Mouse (Mus musculus): Measurements from ENCODE around the gene Rrp36.

Gene Rrp36

DNA sequence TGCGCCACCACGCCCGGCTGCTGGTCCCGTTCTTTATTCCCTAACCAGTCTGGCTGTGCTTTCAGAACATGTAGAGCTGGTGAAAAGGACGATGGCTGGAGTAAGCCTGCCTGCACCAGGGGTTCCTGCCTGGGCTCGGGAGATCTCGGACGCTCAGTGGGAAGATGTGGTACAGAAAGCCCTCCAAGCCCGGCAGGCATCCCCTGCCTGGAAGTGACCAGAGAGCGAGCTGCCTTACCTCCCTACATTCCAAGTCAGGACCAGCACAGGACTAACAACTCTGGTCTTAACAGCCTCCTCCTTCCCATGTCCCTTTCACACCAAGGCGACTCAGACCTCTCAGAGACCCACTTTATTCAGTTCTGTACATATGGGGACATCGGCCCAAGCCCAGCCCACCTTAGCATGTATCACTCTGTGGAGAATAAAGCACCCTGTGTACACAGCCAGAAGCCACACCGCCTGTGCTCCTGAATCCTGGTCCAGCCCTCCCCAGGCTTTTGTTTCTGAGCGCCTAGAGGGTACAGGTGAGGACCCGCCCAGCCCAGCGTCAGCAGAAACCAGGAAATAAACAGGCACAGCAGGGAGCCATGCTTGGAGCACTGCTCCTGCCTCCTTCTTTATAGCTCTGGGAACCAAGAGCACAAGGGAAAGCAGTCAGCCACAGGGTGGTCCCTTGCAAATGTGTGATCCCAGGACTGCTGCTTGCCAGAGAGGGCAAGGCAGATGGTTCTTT is 8.7 kb upstream of the Rrp36 start:
- DNase-seq, result peak; percentile 21

DNA sequence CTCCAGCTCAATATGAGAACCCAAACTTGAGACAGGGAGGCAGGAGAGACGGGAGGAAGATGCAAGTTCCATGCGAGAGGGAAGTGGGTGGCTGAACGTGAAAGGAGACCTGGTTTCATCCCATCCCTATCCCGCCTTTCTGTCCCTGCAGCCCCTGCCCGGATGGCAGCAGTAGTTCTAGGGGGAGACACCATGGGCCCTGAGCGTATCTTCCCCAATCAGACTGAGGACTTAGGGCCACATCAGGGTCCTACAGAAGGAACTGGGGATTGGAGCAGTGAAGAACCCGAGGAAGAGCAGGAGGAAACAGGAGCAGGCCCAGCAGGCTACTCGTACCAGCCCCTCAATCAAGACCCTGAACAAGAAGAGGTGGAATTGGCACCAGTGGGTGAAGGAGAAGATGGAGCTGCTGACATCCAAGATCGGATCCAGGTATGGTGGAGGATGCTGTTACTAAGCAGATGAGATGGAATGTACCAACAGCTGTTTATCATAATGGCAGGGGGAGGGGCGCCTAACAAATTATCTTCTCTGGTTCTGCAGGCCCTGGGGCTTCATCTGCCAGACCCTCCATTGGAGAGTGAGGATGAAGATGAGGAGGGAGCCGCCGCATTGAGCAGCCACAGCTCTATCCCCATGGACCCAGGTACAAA is 7.4 kb upstream of the Rrp36 start:
- no peak for DNase-seq

DNA sequence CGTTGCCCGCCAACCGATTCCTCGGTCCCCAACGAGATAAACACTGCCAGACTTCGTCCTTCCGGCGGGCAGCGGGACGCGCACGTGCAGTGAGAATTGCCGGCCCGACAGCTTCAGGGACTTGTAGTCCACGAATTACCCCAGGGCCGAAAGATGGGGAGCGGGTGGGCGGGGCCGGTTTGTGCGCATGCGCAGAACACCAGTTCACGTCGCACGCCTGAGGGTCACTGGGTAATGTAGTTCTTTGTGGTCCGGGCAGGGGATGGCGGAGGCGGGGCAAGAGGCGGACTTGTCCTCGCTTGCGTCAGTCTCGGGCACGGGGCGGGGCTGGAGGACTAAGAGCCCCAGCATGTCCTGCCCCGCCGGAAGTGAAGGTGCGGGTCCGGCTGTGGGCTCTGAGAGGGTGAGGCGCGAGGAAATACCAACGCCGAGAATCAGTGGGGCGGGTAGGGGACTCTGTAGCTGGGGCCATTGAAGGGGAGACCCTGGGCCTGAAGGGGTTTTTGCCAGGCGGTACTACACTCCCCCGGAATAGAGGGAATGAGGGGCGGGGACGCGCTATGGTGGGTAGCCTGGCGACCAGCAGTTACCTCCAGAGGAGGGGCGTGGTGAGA is 6.7 kb upstream of the Rrp36 start, which contains the start of gene Klhdc3:
Gene Klhdc3 (minus strand): TSS at position 155 of the 614 bp plus-strand sequence.
- DNase-seq, result peak; percentile 99

DNA sequence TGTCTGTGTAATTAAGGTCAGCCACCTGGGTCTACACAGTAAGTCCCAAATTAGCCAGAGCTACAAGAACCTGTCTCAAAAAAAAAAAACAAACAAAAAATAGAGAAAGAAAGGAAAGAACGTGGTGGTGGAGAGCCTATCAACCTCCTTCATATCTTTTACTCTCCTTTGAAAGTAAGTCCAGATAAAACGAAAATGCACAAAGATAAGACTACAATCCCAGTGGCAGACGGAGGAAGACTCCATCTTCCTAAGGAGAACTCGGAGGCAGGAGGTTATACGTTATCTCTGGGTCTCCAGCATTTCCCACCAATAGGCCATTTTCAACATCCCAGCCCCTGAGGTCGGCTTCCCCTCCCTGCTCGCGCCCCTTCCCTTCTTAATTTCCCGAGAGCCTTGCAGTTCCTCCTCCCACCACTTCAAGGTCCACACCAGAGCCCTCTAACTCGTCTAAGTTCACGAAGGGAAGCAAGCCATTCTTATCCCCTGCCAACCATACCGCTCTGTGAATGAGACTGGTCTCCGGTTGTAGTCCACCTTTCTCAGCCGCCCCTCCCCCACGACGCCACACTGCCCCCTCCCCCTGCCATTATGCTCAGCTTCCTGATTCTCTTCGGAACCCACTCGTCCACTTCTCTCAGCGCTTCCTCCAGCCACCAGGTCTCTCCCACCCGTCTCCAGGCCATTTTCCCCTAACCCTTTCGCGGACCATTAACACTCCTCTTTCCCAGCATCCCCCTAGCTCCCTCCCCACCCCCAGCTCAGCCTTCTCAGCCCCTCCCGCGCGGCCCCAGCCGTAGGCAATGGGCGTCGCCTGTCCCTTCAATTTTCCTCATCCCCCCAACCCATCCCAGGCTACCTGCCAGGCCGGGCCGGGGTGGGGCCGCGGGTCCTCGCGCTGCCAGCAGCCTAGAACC is 5.9 kb upstream of the Rrp36 start:
- DNase-seq, result peak; percentile 62

DNA sequence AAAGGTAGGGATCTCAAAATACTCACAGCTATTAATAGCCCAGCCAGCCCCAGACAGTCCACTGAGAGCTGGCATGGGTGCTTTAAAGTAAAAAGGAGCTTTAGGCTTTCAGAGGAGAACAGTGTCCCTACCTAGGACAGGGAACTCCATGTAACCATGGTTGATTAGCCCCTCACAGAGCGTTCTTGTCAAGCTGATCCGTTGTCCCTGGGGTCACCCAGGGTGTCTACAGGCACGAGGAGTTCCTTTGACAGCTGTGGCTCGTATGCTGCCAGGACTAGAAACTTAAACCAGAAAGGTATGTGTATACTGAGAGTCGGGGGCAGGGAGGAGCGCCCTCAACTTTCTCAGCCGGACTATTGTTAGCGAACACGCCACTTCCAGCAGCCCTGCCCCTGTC is 4.8 kb upstream of the Rrp36 start:
- peak; percentile 16 for DNase-seq

DNA sequence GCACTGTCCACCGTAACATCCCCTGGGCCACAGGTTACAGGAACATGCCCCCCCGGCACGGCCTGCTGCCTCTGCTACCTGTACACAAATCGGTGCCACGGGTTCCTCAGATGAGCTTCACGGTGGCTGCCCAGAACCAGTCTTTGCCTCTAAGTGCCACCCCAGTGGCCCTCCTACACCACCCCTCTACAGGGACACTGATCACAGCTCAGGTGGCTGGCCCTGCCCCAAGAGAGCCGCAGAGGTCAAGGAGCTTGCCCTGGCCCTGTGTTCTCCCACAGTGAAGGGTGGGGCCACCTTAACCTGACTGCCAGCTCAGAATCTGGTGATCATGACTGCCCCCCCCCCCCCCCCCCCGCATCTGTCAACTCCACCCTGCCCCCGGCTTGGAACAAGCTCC is 4.3 kb upstream of the Rrp36 start, which contains the start of gene Mea1:
Gene Mea1 (plus strand): TSS at position 378 of the 400 bp plus-strand sequence.
- DNase-seq, result peak; percentile 76

DNA sequence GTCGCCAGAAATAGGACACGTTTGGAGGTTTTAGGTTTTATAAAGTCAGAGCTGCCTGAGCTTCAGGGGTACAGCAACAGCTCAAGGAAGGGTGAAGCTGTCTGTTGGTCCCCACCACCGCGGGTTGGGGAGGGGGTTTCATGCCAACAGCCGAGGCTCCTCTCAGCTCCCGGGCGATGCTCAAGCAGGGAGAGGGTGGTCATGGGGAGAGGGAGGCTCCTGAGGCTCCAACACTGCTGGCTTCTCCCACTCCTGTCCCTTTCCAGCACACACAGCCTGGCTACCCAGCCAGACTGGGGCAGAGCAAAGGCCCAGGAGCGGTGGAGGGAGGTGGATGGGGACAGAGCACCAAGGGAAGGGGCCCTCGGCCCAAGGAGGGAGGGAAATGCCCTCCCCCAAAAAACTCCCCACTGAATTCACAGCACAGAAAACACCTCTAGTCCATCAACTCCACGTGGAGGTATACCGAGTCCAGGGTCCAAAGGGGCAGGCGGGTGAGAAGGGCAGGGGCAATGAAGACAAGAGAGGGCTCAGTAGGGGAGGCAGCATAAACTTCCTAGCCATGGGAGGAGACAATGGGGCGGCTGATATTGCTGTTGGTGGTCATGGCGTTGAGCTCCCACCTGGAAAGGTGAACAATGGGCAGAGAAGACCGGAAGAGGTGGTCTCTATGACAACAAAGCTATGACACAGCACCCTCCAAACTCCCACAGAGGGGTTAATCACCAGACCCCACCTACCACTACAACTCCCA is 555 bp upstream of the Rrp36 start:
- no peak for DNase-seq

DNA sequence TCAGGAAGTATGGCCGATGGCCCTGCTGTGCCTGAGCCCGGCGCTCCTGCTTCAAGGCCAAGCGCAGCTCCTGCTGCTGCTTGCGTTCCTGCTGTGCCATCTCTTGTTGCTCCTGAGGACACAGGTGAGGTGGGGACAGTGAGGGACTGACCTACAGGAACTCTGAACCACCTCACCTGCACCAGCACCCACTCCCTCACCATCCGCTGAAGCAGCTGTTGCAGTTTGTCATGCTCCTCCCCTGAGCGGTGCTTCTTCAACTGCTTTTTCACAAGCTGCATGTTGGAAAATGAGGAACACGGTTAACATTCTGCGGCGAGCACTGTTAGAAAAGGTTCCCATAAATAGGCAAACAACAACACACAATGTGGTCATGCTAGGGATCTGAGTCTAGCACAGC is 4.2 kb downstream of the Rrp36 start:
- DNase-seq, result no peak

DNA sequence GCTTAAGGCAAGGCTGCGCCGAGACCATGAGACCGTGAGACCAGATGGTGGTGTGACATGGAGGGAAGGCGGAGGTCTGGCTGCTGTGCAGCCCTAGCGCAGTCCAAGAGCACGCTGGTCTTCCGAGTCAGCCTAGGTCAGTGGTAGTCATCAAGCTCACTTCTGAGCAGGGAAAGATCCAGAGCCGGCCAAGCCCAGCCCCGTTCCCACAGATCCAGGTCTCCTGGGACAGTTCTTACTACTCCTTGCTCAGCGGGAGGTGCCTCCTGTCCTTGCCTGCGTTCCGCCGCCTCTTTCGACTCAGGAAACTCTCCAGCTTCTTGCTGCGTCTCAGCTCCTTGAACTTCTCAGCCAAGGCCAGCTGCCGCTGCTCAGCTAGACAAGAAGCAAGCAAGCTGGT is 6.4 kb downstream of the Rrp36 start:
- no peak for DNase-seq

DNA sequence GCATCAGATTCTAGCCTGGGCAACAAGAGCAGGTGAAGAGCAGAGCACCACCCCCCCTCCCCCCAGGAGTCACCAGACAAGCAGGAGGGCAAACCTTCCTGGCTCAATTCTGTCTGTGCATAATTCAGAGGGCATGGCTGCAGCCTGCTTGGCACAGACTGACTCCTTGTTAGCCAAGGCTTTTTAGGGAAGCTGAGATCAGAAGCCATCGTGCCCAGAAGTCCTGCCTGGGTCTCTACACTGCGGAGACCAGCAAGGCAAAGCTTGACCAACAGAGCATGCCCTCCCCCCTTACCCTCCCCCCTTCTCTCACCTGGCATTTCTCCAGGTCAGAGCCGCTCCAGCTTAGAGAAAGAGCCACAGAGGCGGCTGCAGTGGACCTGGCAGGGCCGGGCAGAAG is 11.4 kb downstream of the Rrp36 start:
- no peak for DNase-seq

DNA sequence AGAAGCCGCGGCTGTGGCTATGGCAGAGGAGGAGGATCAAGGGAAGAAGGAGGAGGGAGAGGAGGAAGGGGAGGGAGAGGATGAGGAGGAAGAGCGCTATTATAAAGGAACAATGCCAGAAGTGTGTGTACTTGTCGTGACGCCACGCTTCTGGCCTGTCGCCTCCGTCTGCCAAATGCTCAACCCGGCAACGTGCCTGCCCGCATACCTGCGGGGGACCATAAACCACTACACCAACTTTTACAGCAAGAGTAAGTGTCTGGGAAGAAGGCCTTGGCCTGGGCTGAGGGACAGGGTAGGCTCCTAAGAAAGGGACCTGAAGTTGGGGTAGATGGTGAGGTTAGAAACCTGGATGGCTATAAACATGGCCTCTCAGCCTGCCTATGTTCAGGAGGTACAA is 12.2 kb downstream of the Rrp36 start:
- DNase-seq, result no peak

DNA sequence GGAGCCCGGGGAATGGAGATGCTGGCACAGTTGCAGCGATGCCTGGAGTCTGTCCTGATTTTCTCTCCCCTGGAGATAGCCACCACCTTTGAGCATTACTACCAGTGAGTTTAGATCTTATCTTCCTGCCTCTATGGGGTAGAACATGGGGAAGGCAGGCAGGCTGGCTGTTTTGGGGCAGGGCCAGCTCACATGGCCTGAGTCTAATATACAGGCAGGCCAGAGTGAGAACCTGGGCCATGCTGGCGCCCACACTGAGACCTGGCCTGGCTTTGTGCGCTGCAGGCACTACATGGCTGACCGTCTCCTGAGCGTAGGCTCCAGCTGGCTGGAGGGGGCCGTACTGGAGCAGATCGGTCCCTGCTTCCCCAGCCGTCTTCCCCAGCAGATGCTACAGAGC is 12.8 kb downstream of the Rrp36 start:
- DNase-seq, result no peak

DNA sequence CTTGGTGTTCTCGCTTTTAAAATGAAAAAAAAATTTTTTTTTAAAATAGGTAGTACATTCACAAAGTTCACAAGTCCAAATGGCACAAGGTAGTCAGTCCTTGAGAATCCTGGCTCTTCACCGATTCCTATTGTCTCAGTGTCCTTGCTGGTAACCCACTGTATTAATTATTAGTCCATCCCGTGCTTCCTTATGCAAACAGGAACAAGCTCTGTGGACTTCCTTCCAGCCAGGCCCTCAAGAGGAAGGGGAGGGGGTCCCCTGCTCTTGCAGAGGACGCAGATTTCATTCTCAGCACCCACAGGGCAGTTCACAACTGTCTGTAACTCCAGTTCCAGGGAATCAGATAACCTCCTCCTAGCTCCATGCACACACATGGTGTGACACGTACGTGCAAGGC is 18.1 kb downstream of the Rrp36 start:
- DNase-seq, result no peak

DNA sequence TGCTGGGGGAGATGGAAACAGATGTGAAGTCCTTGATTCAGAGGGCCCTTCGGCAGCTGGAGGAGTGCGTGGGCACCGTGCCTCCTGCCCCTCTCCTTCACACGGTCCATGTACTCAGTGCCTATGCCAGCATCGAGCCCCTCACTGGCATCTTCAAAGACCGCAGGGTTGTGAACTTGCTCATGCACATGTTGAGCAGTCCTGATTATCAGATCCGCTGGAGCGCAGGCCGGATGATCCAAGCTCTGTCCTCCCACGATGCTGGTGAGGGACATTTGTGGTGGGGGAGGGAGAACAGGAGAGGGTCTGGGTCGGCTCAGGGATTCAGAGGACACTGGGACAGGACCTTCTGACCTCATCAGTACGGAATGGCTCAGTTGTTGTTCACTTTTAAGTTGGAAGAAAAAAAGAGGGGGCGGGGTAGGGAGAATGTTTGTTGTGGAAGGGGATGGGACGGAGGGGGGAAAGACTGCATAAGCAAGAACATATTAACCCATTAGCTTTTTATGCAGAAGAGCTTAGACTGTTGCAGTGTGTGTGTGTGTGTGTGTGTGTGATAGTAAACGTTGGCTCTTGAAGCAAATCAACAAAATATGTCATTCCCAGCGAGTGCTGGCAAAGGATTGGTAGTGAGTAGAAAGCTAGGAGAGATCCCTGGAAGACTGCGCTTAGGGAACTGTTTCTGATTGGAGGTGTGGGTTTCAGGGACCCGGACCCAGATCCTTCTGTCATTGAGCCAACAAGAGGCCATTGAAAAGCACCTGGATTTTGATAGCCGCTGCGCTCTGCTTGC is 22.2 kb downstream of the Rrp36 start:
- DNase-seq, result no peak

DNA sequence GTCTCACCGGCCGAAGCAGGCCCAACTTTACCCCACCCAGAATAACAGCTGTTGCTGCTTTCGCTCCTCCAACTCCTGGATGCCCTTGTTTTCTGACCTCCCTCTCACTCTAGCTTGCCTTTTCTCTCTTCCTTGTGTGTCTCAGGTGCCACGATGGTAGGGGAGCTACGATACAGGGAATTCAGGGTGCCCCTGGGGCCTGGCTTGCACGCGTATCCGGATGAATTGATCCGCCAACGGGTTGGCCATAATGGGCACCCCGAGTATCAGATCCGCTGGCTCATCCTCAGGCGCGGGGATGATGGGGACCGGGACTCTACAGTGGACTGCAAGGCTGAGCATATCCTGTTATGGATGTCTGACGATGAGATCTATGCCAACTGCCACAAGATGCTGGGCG is 22.9 kb downstream of the Rrp36 start:
- DNase-seq, result no peak

DNA sequence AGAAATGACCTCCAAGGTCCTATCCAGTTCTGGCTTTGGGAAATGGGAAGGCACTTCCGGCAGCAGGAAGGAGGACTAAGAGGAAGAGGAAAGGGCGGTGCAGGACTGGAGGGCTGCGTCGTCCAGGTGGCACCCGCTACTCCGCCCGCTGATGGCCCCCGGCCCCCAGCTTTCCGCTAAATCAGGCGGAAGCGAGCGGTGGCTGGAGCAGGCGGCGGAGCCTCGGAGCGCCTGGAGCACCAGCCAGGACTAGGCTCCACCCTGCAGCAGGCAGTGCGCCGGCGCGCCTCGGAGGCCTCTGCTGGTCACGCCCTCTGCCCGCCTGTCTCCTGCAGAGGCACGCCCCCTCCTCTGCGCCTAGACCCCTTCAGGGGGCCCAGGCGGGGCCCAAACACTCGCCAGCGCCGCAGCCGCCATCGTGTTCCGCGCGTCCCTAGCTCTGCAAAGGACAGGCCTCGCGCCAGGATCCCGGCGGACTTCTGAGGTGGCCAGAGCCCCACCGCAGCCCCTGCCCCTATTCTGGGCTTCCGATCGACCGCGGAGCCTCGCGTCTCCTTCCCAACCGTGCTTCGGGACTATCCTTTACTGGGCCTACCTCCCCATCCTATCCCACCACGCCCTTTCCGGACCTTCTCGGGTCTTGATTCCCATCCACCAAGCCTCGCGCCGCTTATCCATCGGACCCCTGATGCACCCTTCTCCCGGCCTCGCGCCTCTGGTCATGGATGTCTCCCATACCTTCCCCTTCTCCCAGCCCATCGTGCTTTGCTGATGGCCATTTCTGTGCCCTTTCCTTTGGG is 23.7 kb downstream of the Rrp36 start, which contains the start of gene Cul7:
Gene Cul7 (plus strand): TSS at position 106 of the 800 bp plus-strand sequence.
- DNase-seq, result peak; percentile 94

DNA sequence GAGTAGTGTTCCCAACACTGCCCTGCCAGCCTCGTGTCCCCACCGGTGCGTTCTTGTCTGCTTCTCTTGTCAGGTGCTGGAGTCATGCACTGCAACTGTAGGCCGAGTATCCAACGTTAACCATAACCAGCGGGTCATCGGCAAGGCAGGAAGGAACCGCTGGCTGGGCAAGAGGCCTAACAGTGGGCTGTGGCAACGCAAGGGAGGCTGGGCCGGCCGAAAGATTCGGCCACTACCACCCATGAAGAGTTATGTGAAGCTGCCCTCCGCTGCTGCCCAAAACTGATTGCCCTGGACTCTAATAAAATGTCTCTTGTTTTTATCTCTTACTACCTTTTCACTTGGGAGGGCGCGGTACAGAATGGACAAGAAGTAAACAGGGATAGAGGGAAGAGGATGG is 24.3 kb downstream of the Rrp36 start:
- DNase-seq, result no peak

DNA sequence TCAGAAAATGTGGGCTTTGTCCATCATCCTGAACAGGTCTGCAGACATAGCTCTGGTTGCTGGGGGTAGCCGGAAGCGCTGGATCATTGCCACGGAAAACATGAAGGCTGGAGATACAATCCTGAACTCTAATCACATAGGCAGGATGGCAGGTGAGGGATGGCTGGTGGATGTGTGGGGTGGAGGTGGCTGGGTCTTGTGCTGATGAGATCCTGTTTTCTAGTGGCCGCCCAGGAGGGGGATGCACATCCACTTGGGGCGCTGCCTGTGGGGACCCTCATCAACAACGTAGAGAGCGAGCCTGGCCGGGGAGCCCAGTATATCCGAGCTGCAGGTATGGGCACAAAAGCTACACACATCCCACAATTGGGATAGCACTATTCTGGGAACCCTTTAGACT is 25.7 kb downstream of the Rrp36 start:
- no peak for DNase-seq

DNA sequence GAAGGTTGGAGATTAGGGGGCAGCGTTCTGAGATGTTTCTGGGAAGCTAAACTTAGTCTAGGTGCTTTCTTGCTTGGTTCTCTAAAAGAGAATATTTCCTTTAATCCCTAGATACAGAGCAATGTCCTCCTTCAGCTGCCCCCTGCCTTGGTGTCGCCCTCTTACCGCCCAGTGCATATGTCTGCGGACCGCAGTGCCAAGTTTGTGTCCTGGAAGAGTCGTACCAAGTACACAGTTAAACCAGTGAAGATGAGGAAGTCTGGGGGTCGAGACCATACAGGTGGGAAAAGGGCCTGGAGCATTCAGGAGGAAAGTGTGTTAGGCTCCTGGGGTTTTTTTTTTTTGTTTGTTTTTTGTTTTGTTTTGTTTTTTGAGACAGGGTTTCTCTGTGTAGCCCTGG is 26.9 kb downstream of the Rrp36 start:
- no peak for DNase-seq

DNA sequence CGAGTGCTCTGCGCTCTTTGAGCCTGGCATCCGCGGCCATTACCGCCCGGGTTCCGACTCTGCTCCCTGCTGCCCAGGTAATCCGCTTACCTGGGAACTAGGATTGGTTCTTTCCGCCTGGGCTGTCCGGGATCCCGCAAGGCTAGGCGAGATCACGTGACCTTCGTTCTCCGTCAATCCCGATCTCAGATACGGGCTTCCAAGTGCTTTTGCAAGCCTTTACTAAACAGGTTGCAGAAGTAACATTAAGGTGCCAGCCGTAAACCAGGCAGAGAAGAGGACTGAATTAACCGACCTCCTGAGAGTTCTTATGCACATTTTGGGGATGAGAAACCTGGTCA is 27.9 kb downstream of the Rrp36 start:
- no peak for DNase-seq

Measured in lung, postnatal 36 days (tissue).